Mouse (Mus musculus) neural tube, embryonic 14.5 days (tissue): ENCODE measurements at regions not wholly inside any gene's neighbourhood (a gene's known extent, or its start where the extent isn't known, plus 50 kb on each side); places are given as distances from the start of the nearest gene placed in this dataset.

Experiments
- ATAC-seq: fragments of 200-750 bp; cut with Nextera tagmentation; 2 replicates; pipeline ENCODE4 v1.8.0; 2017; ENCODE audit warnings: low read depth, mild to moderate bottlenecking, moderate TSS enrichment, moderate library complexity
- H3K27ac ChIP-seq: fragments of 300-500 bp; sonication (generic); 2 replicates; pipeline ENCODE4 v1.5.1; 2014; ENCODE audit warnings: low read depth, mild to moderate bottlenecking, control low read depth, low read length, moderate library complexity, mixed read lengths
- H3K27me3 ChIP-seq: fragments of 300-500 bp; sonication (generic); 2 replicates; pipeline ENCODE4 v1.6.1; 2014; ENCODE audit warnings: low read length; ENCODE audit not compliant: control insufficient read depth, insufficient read depth
- H3K36me3 ChIP-seq: fragments of 300-500 bp; sonication (generic); 2 replicates; pipeline ENCODE4 v1.6.1; 2014; ENCODE audit warnings: low read length, mixed read lengths; ENCODE audit not compliant: control insufficient read depth, insufficient read depth
- H3K4me1 ChIP-seq: fragments of 300-500 bp; sonication (generic); 2 replicates; pipeline ENCODE4 v1.6.1; 2014; ENCODE audit warnings: low read length; ENCODE audit not compliant: control insufficient read depth, insufficient read depth
- H3K4me2 ChIP-seq: fragments of 300-500 bp; sonication (generic); 2 replicates; pipeline ENCODE4 v1.6.1; 2014; ENCODE audit warnings: mild to moderate bottlenecking, low read depth, low read length, control low read depth
- H3K4me3 ChIP-seq: fragments of 300-500 bp; sonication (generic); 2 replicates; pipeline ENCODE4 v1.5.1; 2014; ENCODE audit warnings: low read depth, low read length, control low read depth, mixed read lengths
- H3K9ac ChIP-seq: fragments of 300-500 bp; sonication (generic); replicated peaks from 2 replicates; pipeline ENCODE4 v1.6.1; 2014; ENCODE audit warnings: low read depth, mild to moderate bottlenecking, control low read depth, low read length, mixed read lengths
- H3K9me3 ChIP-seq: fragments of 300-500 bp; sonication (generic); 2 replicates; pipeline ENCODE4 v1.6.1; 2016; ENCODE audit warnings: low read length; ENCODE audit not compliant: control insufficient read depth
- WGBS: fragments of 180-500 bp; shearing (Covaris S2); extraction: QIAGEN DNeasy Blood & Tissue Kit; methylation state at CpG from one replicate; pipeline ENCODE4 v1.1.7; 2014; 5-methylcytosine and 5-hydroxymethylcytosine counted together

- Histone ChIP-seq H3K9me3 (no peaks in the 10 kb centered on the region), H3K9ac (no peak overlapping the region), H3K36me3 (no peaks in the 10 kb centered on the region), H3K27ac (no peak overlapping the region), H3K4me2 (no peak overlapping the region), H3K4me3 (no peak overlapping the region), H3K4me1 (no peaks in the 10 kb centered on the region), H3K27me3 (no peaks in the 10 kb centered on the region)
- WGBS = 87% methylated on average over 14 of the region's 14 CpGs
- ATAC-seq = no peak
Observed at GRCm38 (mm10) chr2:115342360-115342759, 239.2 kb upstream of the BC052040 start.

GRCm38 (mm10) chr2:115346551-115346950 lies 235.0 kb upstream of the BC052040 start:
- H3K4me3 ChIP-seq = no peak overlapping the region
- H3K27ac ChIP-seq = no peak overlapping the region
- H3K9ac ChIP-seq = no peak overlapping the region
- no peaks in the 10 kb centered on the region for H3K4me1 ChIP-seq
- ATAC-seq = no peak
- no peaks in the 10 kb centered on the region for H3K36me3 ChIP-seq
- H3K27me3 ChIP-seq = no peaks in the 10 kb centered on the region
- H3K9me3 ChIP-seq = no peaks in the 10 kb centered on the region
- no peak overlapping the region for H3K4me2 ChIP-seq
- 65% methylated on average over 6 of the region's 6 CpGs for WGBS

- H3K36me3 ChIP-seq = no peaks in the 10 kb centered on the region
- ATAC-seq = no peak
- no peaks in the 10 kb centered on the region for H3K9me3 ChIP-seq
- no peaks in the 10 kb centered on the region for H3K4me1 ChIP-seq
- no peaks in the 10 kb centered on the region for H3K27me3 ChIP-seq
- no peak overlapping the region for H3K27ac ChIP-seq
- no peak overlapping the region for H3K4me2 ChIP-seq
- no peak overlapping the region for H3K9ac ChIP-seq
- H3K4me3 ChIP-seq = no peak overlapping the region
- WGBS = 11% methylated on average over 2 of the region's 2 CpGs
Observed at GRCm38 (mm10) chr2:115348263-115348662, 233.3 kb upstream of the BC052040 start.

- Histone ChIP-seq H3K9ac (no peak overlapping the region), H3K4me1 (no peaks in the 10 kb centered on the region), H3K27ac (no peak overlapping the region), H3K9me3 (no peaks in the 10 kb centered on the region), H3K27me3 (no peaks in the 10 kb centered on the region), H3K4me3 (no peak overlapping the region), H3K36me3 (no peaks in the 10 kb centered on the region), H3K4me2 (no peak overlapping the region)
- 84% methylated on average over 6 of the region's 6 CpGs for WGBS
- no peak for ATAC-seq
Observed at GRCm38 (mm10) chr2:115371072-115371471, 210.4 kb upstream of the BC052040 start.

- Histone ChIP-seq H3K36me3 (no peaks in the 10 kb centered on the region), H3K9me3 (no peaks in the 10 kb centered on the region), H3K9ac (no peak overlapping the region), H3K27ac (no peak overlapping the region), H3K4me3 (no peak overlapping the region), H3K27me3 (no peaks in the 10 kb centered on the region; the same call in 1 of the 2 replicates), H3K4me2 (no peak overlapping the region), H3K4me1 (no peaks in the 10 kb centered on the region)
- WGBS = 72% methylated on average over 5 of the region's 5 CpGs
- ATAC-seq = no peak
Observed at GRCm38 (mm10) chr2:115375336-115375735, 206.2 kb upstream of the BC052040 start.

GRCm38 (mm10) chr2:115384414-115385180 lies 196.9 kb upstream of the BC052040 start:
- Histone ChIP-seq H3K36me3 (no peaks in the 10 kb centered on the region), H3K9me3 (no peaks in the 10 kb centered on the region), H3K4me2 (no peak overlapping the region), H3K9ac (no peak overlapping the region), H3K4me1 (peaks cover 6% of the 10 kb centered on the region; the same call in 1 of the 2 replicates), H3K27ac (no peak overlapping the region), H3K4me3 (no peak overlapping the region), H3K27me3 (no peaks in the 10 kb centered on the region; the same call in 1 of the 2 replicates)
- peak; percentile 51; the same call in 1 of the 2 replicates for ATAC-seq
- WGBS = 36% methylated on average over 13 of the region's 13 CpGs

- Histone ChIP-seq H3K27ac (no peak overlapping the region), H3K9ac (no peak overlapping the region), H3K27me3 (no peaks in the 10 kb centered on the region), H3K4me2 (no peak overlapping the region), H3K4me1 (peaks cover 6% of the 10 kb centered on the region; the same call in 1 of the 2 replicates), H3K9me3 (no peaks in the 10 kb centered on the region), H3K4me3 (no peak overlapping the region), H3K36me3 (no peaks in the 10 kb centered on the region)
- ATAC-seq = peak; percentile 14; the same call in 1 of the 2 replicates
- 42% methylated on average over 16 of the region's 16 CpGs for WGBS
Observed at GRCm38 (mm10) chr2:115385207-115386168, 196.0 kb upstream of the BC052040 start.

- 78% methylated on average over 7 of the region's 7 CpGs for WGBS
- H3K36me3 ChIP-seq = no peaks in the 10 kb centered on the region
- no peaks in the 10 kb centered on the region for H3K27me3 ChIP-seq
- ATAC-seq = no peak
- no peak overlapping the region for H3K27ac ChIP-seq
- no peak overlapping the region for H3K4me2 ChIP-seq
- no peaks in the 10 kb centered on the region for H3K4me1 ChIP-seq
- no peaks in the 10 kb centered on the region for H3K9me3 ChIP-seq
- no peak overlapping the region for H3K9ac ChIP-seq
- no peak overlapping the region for H3K4me3 ChIP-seq
Observed at GRCm38 (mm10) chr2:115391575-115391974, 189.9 kb upstream of the BC052040 start.
